Mouse (Mus musculus): ENCODE results near the gene Pcsk2. TPM values are rescaled to one million over a fixed set of nuclear protein-coding genes. Genes with fewer than 3 reads are reported as not detected.

Gene Pcsk2
- polyA plus RNA-seq, 1 experiment from 2014 or later = 1.7 TPM

- Histone ChIP-seq H3K4me2 (ENCODE audit: low read depth, low read length) (peak within 1 kb of the TSS; percentile 75), H3K27me3 (ENCODE audit: control insufficient read depth, insufficient read depth, low read length) (no peaks in the 10 kb centered on the region), H3K9ac (replicated peaks; ENCODE audit: low read length) (peak within 1 kb of the TSS; percentile 85), H3K9me3 (replicated peaks; ENCODE audit: control insufficient read depth, low read length) (no peaks in the 10 kb centered on the region), H3K4me1 (ENCODE audit: control insufficient read depth, insufficient read depth, low read length) (no peaks in the 10 kb centered on the region; the same call in 1 of the 2 replicates), H3K4me3 (ENCODE audit: low read depth, low read length) (peak within 1 kb of the TSS; percentile 39), H3K36me3 (replicated peaks; ENCODE audit: control insufficient read depth, insufficient read depth, low read depth, low read length) (no peaks in the 10 kb centered on the region), H3K27ac (replicated peaks; ENCODE audit: low read depth, low read length) (0 out of 2 replicates have a peak within 1 kb of the TSS, but pooled peaks have one; percentile 13)
- ATAC-seq (replicated peaks; ENCODE audit: insufficient number of reproducible peaks, low FRiP score, low TSS enrichment, low read depth) = peak; percentile 64
- 4% methylated on average over 78 of the region's 86 CpGs for WGBS
- DNase-seq (ENCODE audit: low spot score) = peak; percentile 71
Measured at GRCm38 (mm10) chr2:143862484-143863231, 316.7 kb downstream of the Pcsk2 start, which contains the start of gene Bfsp1. Bfsp1 (minus strand) TSS chr2:143863173.

GRCm38 (mm10) chr2:143864600-143864999 lies 318.6 kb downstream of the Pcsk2 start:
- Histone ChIP-seq H3K27ac (replicated peaks; ENCODE audit: low read depth, low read length) (no peak overlapping the region), H3K36me3 (replicated peaks; ENCODE audit: control insufficient read depth, insufficient read depth, low read depth, low read length) (no peaks in the 10 kb centered on the region), H3K4me2 (ENCODE audit: low read depth, low read length) (no peak overlapping the region), H3K4me3 (ENCODE audit: low read depth, low read length) (no peak overlapping the region), H3K4me1 (ENCODE audit: control insufficient read depth, insufficient read depth, low read length) (no peaks in the 10 kb centered on the region; the same call in 1 of the 2 replicates), H3K9ac (replicated peaks; ENCODE audit: low read length) (no peak overlapping the region), H3K9me3 (replicated peaks; ENCODE audit: control insufficient read depth, low read length) (no peaks in the 10 kb centered on the region), H3K27me3 (ENCODE audit: control insufficient read depth, insufficient read depth, low read length) (no peaks in the 10 kb centered on the region)
- 66% methylated on average over 8 of the region's 8 CpGs for WGBS
- ATAC-seq (replicated peaks; ENCODE audit: insufficient number of reproducible peaks, low FRiP score, low TSS enrichment, low read depth) = no peak
- no peak for DNase-seq (ENCODE audit: low spot score)

Data from embryonic facial prominence, embryonic 11.5 days (tissue).